15 mouse cellular contexts compared by ENCODE assay signal in the genomic region with DNA sequence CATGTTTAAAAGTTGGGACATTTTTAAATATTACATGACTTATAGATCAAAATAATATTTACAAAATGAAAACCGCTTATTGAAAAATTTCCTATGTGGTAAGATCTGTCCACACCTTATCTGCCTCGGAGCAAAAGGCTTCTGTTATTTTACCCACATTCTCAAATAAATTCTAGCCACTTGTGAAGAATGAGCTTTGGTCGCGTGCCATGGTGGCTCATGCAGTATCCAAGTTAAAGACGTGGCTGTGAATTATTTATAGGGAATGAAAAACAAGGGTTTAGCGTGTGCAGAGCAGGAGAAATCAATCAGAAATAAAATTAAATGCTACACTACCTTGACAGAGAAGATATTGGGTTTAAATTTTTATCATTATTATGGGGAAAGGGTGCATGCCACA.
"Had no signal": no experiment of that assay in that cellular context is flagged by ENCODE, and none has a peak within 500 bp of the region (broad histone marks: within the 10 kb centered on the region; RNA-seq: fewer than 3 reads in every experiment).

No protein-coding gene starts in this region.

- H3K36me3 ChIP-seq: intestine, embryonic 15.5 days; limb, embryonic 10.5 days; liver, embryonic 15.5 days; midbrain, embryonic 15.5 days; neural tube, embryonic 12.5 days; stomach, embryonic 15.5 days had no signal

- H3K4me1 ChIP-seq: intestine, embryonic 15.5 days; liver, embryonic 15.5 days; midbrain, embryonic 15.5 days; stomach, embryonic 15.5 days had no signal

- H3K27ac ChIP-seq: intestine, embryonic 15.5 days; left cerebral cortex, adult 2 months; limb, embryonic 10.5 days; liver, embryonic 15.5 days; macrophage; midbrain, embryonic 15.5 days; neural tube, embryonic 12.5 days; stomach, embryonic 15.5 days had no signal

- H3K4me3 ChIP-seq: intestine, embryonic 15.5 days; left cerebral cortex, adult 2 months; limb, embryonic 10.5 days; liver, embryonic 15.5 days; megakaryocyte, embryonic 14.5 days; midbrain, embryonic 15.5 days; neural tube, embryonic 12.5 days; stomach, embryonic 15.5 days had no signal

- ATAC-seq: intestine, embryonic 15.5 days; midbrain, embryonic 15.5 days had no signal

- H3K9ac ChIP-seq: intestine, embryonic 15.5 days; liver, embryonic 15.5 days; midbrain, embryonic 15.5 days; neural tube, embryonic 12.5 days; stomach, embryonic 15.5 days had no signal

- H3K27me3 ChIP-seq: intestine, embryonic 15.5 days; liver, embryonic 15.5 days; megakaryocyte, embryonic 14.5 days; midbrain, embryonic 15.5 days; neural tube, embryonic 12.5 days; stomach, embryonic 15.5 days had no signal

- H3K9me3 ChIP-seq: intestine, embryonic 15.5 days; limb, embryonic 10.5 days; liver, embryonic 15.5 days; megakaryocyte, embryonic 14.5 days; midbrain, embryonic 15.5 days; neural tube, embryonic 12.5 days; stomach, embryonic 15.5 days had no signal

- DNase-seq: lung, adult 2 months; lung, postnatal 10 days; thymus, adult 2 months; thymus, postnatal 36 days had no signal

- H3K4me2 ChIP-seq: intestine, embryonic 15.5 days; liver, embryonic 11.5 days; liver, embryonic 15.5 days; midbrain, embryonic 11.5 days; midbrain, embryonic 15.5 days; neural tube, embryonic 12.5 days; stomach, embryonic 15.5 days had no signal
